Mouse (Mus musculus) frontal cortex, postnatal 10 days (tissue): ENCODE measurements around the gene Osgepl1.
"Not testable (repeated sequence)": the region's sequence is repeated elsewhere in the genome, so short reads cannot be mapped to it uniquely, and the experiment has no call there.

ENCODE experiments used
- DNase-seq, 2 experiments: peaks; one replicate each; pipeline ENCODE4 v3.0.0; 2022; ENCODE audit warnings: low spot score in 2 of 2, mixed read lengths in 1 of 2

Osgepl1 gene

GRCm38 (mm10) chr1:53312989-53313967 is at the start of gene Osgepl1:
Gene Osgepl1, plus strand, starts transcription at chr1:53313624.
- DNase-seq, result peak; percentile 67 to 82

- not testable (repeated sequence) for DNase-seq
Observed at GRCm38 (mm10) chr1:53264958-53265612, 48.3 kb upstream of the Osgepl1 start.

GRCm38 (mm10) chr1:53269901-53270300 is 43.5 kb upstream of the Osgepl1 start:
- no peak for DNase-seq

GRCm38 (mm10) chr1:53272646-53273045 is 40.8 kb upstream of the Osgepl1 start:
- peak in 1 of 2 experiments; percentile 13 for DNase-seq

GRCm38 (mm10) chr1:53291197-53291596 is 22.2 kb upstream of the Osgepl1 start:
- no peak for DNase-seq

GRCm38 (mm10) chr1:53296581-53297383 is 16.6 kb upstream of the Osgepl1 start, which contains the start of the genes Pms1, Ormdl1 and Gm28778:
Gene Pms1, minus strand, starts transcription at chr1:53297018.
Gene Ormdl1, plus strand, starts transcription at chr1:53297095.
Gene Gm28778, plus strand, starts transcription at chr1:53297111.
- peak; percentile 81 to 94 for DNase-seq

- no peak for DNase-seq
Observed at GRCm38 (mm10) chr1:53300506-53300905, 12.9 kb upstream of the Osgepl1 start.

GRCm38 (mm10) chr1:53321662-53322344 is 8.4 kb downstream of the Osgepl1 start:
- no peak for DNase-seq

- DNase-seq, result no peak
Observed at GRCm38 (mm10) chr1:53323254-53323653, 9.8 kb downstream of the Osgepl1 start.

GRCm38 (mm10) chr1:53324277-53324676 is 10.9 kb downstream of the Osgepl1 start:
- DNase-seq, result no peak

GRCm38 (mm10) chr1:53324827-53325494 is 11.5 kb downstream of the Osgepl1 start:
- no peak for DNase-seq

- DNase-seq, result not testable (repeated sequence)
Observed at GRCm38 (mm10) chr1:53333527-53333926, 20.1 kb downstream of the Osgepl1 start.

GRCm38 (mm10) chr1:53335465-53335864 is 22.0 kb downstream of the Osgepl1 start:
- DNase-seq, result no peak

- not testable (repeated sequence) for DNase-seq
Observed at GRCm38 (mm10) chr1:53337403-53337802, 24.0 kb downstream of the Osgepl1 start.

- DNase-seq, result no peak
Observed at GRCm38 (mm10) chr1:53341071-53341470, 27.6 kb downstream of the Osgepl1 start.

- DNase-seq, result peak; percentile 96 to 97
Observed at GRCm38 (mm10) chr1:53352327-53353261, 39.2 kb downstream of the Osgepl1 start, which contains the start of the genes Asdurf, Gm28551 and Asnsd1. Gene Asdurf, minus strand, starts transcription at chr1:53352619. Gene Gm28551, minus strand, starts transcription at chr1:53352667. Gene Asnsd1, minus strand, starts transcription at chr1:53352752.

GRCm38 (mm10) chr1:53358988-53359387 is 45.6 kb downstream of the Osgepl1 start:
- DNase-seq, result no peak
